Mouse (Mus musculus): Measurements from ENCODE around the gene Pld1.

Gene Pld1

GRCm38 (mm10) chr3:27991100-27991703 lies 52.7 kb downstream of the Pld1 start:
- DNase-seq (ENCODE audit: low spot score) = no peak

- DNase-seq (ENCODE audit: low spot score) = no peak
Observed at GRCm38 (mm10) chr3:27994175-27994990, 55.9 kb downstream of the Pld1 start.

GRCm38 (mm10) chr3:28004321-28004720 lies 65.8 kb downstream of the Pld1 start:
- no peak for DNase-seq (ENCODE audit: low spot score)

GRCm38 (mm10) chr3:28007684-28008083 lies 69.2 kb downstream of the Pld1 start:
- DNase-seq (ENCODE audit: low spot score) = no peak

- DNase-seq (ENCODE audit: low spot score) = no peak
Observed at GRCm38 (mm10) chr3:28008369-28008768, 69.9 kb downstream of the Pld1 start.

- DNase-seq (ENCODE audit: low spot score) = no peak
Observed at GRCm38 (mm10) chr3:28012177-28012576, 73.7 kb downstream of the Pld1 start.

GRCm38 (mm10) chr3:28013441-28013840 lies 74.9 kb downstream of the Pld1 start:
- DNase-seq (ENCODE audit: low spot score) = no peak

GRCm38 (mm10) chr3:28017002-28017401 lies 78.5 kb downstream of the Pld1 start:
- DNase-seq (ENCODE audit: low spot score) = no peak

GRCm38 (mm10) chr3:28019727-28020126 lies 81.2 kb downstream of the Pld1 start:
- DNase-seq (ENCODE audit: low spot score) = no peak

GRCm38 (mm10) chr3:28020404-28020803 lies 81.9 kb downstream of the Pld1 start:
- no peak for DNase-seq (ENCODE audit: low spot score)

GRCm38 (mm10) chr3:28022191-28022590 lies 83.7 kb downstream of the Pld1 start:
- no peak for DNase-seq (ENCODE audit: low spot score)

- DNase-seq (ENCODE audit: low spot score) = no peak
Observed at GRCm38 (mm10) chr3:28026876-28027275, 88.4 kb downstream of the Pld1 start.

- no peak for DNase-seq (ENCODE audit: low spot score)
Observed at GRCm38 (mm10) chr3:28028456-28028855, 90.0 kb downstream of the Pld1 start.

GRCm38 (mm10) chr3:28030860-28031259 lies 92.4 kb downstream of the Pld1 start:
- no peak for DNase-seq (ENCODE audit: low spot score)

- peak; percentile 9 for DNase-seq (ENCODE audit: low spot score)
Observed at GRCm38 (mm10) chr3:28031643-28032243, 93.2 kb downstream of the Pld1 start.

GRCm38 (mm10) chr3:28033898-28034297 lies 95.4 kb downstream of the Pld1 start:
- DNase-seq (ENCODE audit: low spot score) = no peak

GRCm38 (mm10) chr3:28034707-28035333 lies 96.3 kb downstream of the Pld1 start:
- DNase-seq (ENCODE audit: low spot score) = no peak

- DNase-seq (ENCODE audit: low spot score) = no peak
Observed at GRCm38 (mm10) chr3:28037320-28037932, 98.9 kb downstream of the Pld1 start.

GRCm38 (mm10) chr3:28038106-28038505 lies 99.6 kb downstream of the Pld1 start:
- no peak for DNase-seq (ENCODE audit: low spot score)

- DNase-seq (ENCODE audit: low spot score) = no peak
Observed at GRCm38 (mm10) chr3:28039760-28040159, 101.3 kb downstream of the Pld1 start.

GRCm38 (mm10) chr3:28041236-28041635 lies 102.7 kb downstream of the Pld1 start:
- DNase-seq (ENCODE audit: low spot score) = no peak

GRCm38 (mm10) chr3:28042366-28042765 lies 103.9 kb downstream of the Pld1 start:
- DNase-seq (ENCODE audit: low spot score) = no peak

Measured in embryo, embryonic 10 days (tissue).